Mouse (Mus musculus) E14TG2a.4 (cell line): ENCODE data around the gene Dnah9.

ENCODE experiments used
- CTCF ChIP-seq: conservative IDR thresholded peaks from 2 replicates; pipeline ENCODE4 v1.5.1; 2014; ENCODE audit warnings: low read length
- NANOG ChIP-seq: IDR thresholded peaks from 2 replicates; pipeline ENCODE4 v1.6.1; 2014; ENCODE audit warnings: borderline replicate concordance, low read length, mixed read lengths

DNA sequence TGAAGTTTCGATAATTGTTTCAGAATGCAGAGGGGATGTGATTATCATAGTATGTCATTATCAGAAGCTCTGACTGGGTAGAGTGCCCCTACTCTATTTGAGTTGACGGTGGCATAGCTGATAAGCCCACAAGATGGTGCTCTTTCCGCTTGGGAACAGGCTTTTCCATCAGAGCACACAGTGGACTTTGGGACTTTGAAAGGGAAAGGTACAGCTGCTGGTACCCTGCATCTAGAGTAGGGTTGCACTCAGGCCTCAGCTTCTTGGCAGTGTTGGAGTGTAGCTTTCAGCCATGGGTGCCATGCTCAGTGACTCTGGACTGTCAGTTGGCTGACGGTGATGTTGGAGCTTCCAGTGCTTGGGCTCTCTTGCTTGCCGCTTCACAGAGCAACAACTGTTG lies 348.1 kb downstream of the Dnah9 start:
- TF ChIP-seq CTCF (peak; percentile 35), NANOG (no peak)
